10 mouse cellular contexts compared by ENCODE assay signal in genomic region chr2:156666231-156666630, GRCm38 (mm10). TPM values are rescaled to one million over a fixed set of nuclear protein-coding genes. Genes with fewer than 3 reads are reported as not detected.
DNase-seq lines count a peak whose midpoint lies in the region; ATAC-seq lines count a peak whose summit lies in the region.
"Had no signal": no experiment of that assay in that cellular context is flagged by ENCODE, and none has a peak within 500 bp of the region (broad histone marks: within the 10 kb centered on the region; RNA-seq: fewer than 3 reads in every experiment).

No protein-coding gene starts in this region.

- H3K4me2 ChIP-seq in forebrain, embryonic 11.5 days (ENCODE audit: low read depth, low read length, severe bottlenecking): no peak overlapping the region
- no peak overlapping the region for H3K4me2 ChIP-seq in hindbrain, embryonic 12.5 days (replicated peaks)
- H3K4me2 ChIP-seq in intestine, embryonic 15.5 days (replicated peaks): no peak overlapping the region

- 56% methylated on average over 12 of the region's 12 CpGs for WGBS in forebrain, embryonic 11.5 days
- 52% methylated on average over 12 of the region's 12 CpGs for WGBS in forebrain, embryonic 10.5 days
- WGBS in hindbrain, embryonic 12.5 days: 34% methylated on average over 12 of the region's 12 CpGs
- WGBS in intestine, embryonic 15.5 days: 51% methylated on average over 12 of the region's 12 CpGs

- H3K4me1 ChIP-seq in forebrain, embryonic 11.5 days (replicated peaks; ENCODE audit: control insufficient read depth, insufficient read depth, low read length): no peaks in the 10 kb centered on the region
- peaks cover 17% of the 10 kb centered on the region for H3K4me1 ChIP-seq in forebrain, embryonic 10.5 days
- H3K4me1 ChIP-seq in hindbrain, embryonic 12.5 days: peaks cover 26% of the 10 kb centered on the region
- H3K4me1 ChIP-seq in intestine, embryonic 15.5 days (replicated peaks): no peaks in the 10 kb centered on the region

- H3K27ac ChIP-seq in forebrain, embryonic 11.5 days (ENCODE audit: low read depth, low read length): no peak overlapping the region
- no peak overlapping the region for H3K27ac ChIP-seq in forebrain, embryonic 10.5 days
- 0 out of 2 replicates have a peak overlapping the region, but pooled peaks have one; percentile 35 for H3K27ac ChIP-seq in hindbrain, embryonic 12.5 days
- no peak overlapping the region for H3K27ac ChIP-seq in intestine, embryonic 15.5 days
- H3K27ac ChIP-seq: gastrocnemius, adult 2 months had no signal

- no peak overlapping the region for H3K4me3 ChIP-seq in forebrain, embryonic 11.5 days (ENCODE audit: low read depth, low read length)
- H3K4me3 ChIP-seq in forebrain, embryonic 10.5 days: no peak overlapping the region
- H3K4me3 ChIP-seq in hindbrain, embryonic 12.5 days: no peak overlapping the region
- no peak overlapping the region for H3K4me3 ChIP-seq in intestine, embryonic 15.5 days (replicated peaks)
- H3K4me3 ChIP-seq: gastrocnemius, adult 2 months had no signal

- H3K9me3 ChIP-seq in forebrain, embryonic 11.5 days (ENCODE audit: control insufficient read depth, low read length): no peaks in the 10 kb centered on the region
- no peaks in the 10 kb centered on the region for H3K9me3 ChIP-seq in forebrain, embryonic 10.5 days
- no peaks in the 10 kb centered on the region for H3K9me3 ChIP-seq in hindbrain, embryonic 12.5 days (replicated peaks)
- no peaks in the 10 kb centered on the region for H3K9me3 ChIP-seq in intestine, embryonic 15.5 days

- intact Hi-C loops in left cerebral cortex, postnatal 25 days (cut with DNase I): loop anchor here (2.0 to 5.0 kb wide), 2 partner anchors 51 to 85 kb away; no protein-coding TSS in a partner anchor

- no peaks in the 10 kb centered on the region for H3K36me3 ChIP-seq in forebrain, embryonic 11.5 days (ENCODE audit: control insufficient read depth, insufficient read depth, low read length)
- no peaks in the 10 kb centered on the region for H3K36me3 ChIP-seq in forebrain, embryonic 10.5 days (replicated peaks)
- H3K36me3 ChIP-seq in hindbrain, embryonic 12.5 days: no peaks in the 10 kb centered on the region
- H3K36me3 ChIP-seq in intestine, embryonic 15.5 days: no peaks in the 10 kb centered on the region

- ATAC-seq in forebrain, embryonic 11.5 days (replicated peaks; ENCODE audit: low FRiP score): no peak
- peak; percentile 81 for ATAC-seq in hindbrain, embryonic 12.5 days (ENCODE audit: low FRiP score)
- no peak for ATAC-seq in intestine, embryonic 15.5 days

- H3K9ac ChIP-seq in forebrain, embryonic 11.5 days (ENCODE audit: low read length): no peak overlapping the region
- no peak overlapping the region for H3K9ac ChIP-seq in hindbrain, embryonic 12.5 days
- H3K9ac ChIP-seq in intestine, embryonic 15.5 days: no peak overlapping the region

- H3K27me3 ChIP-seq in forebrain, embryonic 11.5 days (ENCODE audit: control insufficient read depth, insufficient read depth, low read length): no peaks in the 10 kb centered on the region
- H3K27me3 ChIP-seq in forebrain, embryonic 10.5 days (ENCODE audit: poor library complexity, severe bottlenecking): 0 out of 2 replicates have a peak, but pooled peaks cover 9% of the 10 kb centered on the region
- H3K27me3 ChIP-seq in hindbrain, embryonic 12.5 days: peaks cover 4% of the 10 kb centered on the region; the same call in 1 of the 2 replicates
- H3K27me3 ChIP-seq in intestine, embryonic 15.5 days (replicated peaks): no peaks in the 10 kb centered on the region

- peak; percentile 55 for DNase-seq in forebrain, embryonic 11.5 days (ENCODE audit: low spot score)
- no peak for DNase-seq in forebrain, embryonic 10.5 days (ENCODE audit: extremely low spot score, low spot score)
- DNase-seq in left cerebral cortex, postnatal 25 days (ENCODE audit: low spot score in 2 of 2): peak; percentile 85 to 97
- DNase-seq in right cerebral cortex, adult 2 months (ENCODE audit: low spot score in 2 of 2): peak; percentile 91
- DNase-seq in adipocyte (ENCODE audit: low spot score): no peak
- no peak for DNase-seq in yolk sac, embryonic 10.5 days (ENCODE audit: low spot score)
- DNase-seq: gastrocnemius, adult 2 months; kidney, postnatal 4 days had no signal

RNA-seq across cellular contexts. Expression of gene Dlgap4, which starts 52.7 kb away (rescaled TPM):
- polyA plus RNA-seq in forebrain, embryonic 11.5 days (2014; fragmentation: Nextera tagmentation; extraction: Ambion mirVana): 140 and 163 TPM in 2 replicates
- 117 and 126 TPM in 2 replicates for polyA plus RNA-seq in forebrain, embryonic 10.5 days (2016; fragmentation: Nextera tagmentation; extraction: Ambion mirVana)
- polyA plus RNA-seq in hindbrain, embryonic 12.5 days (2016; fragmentation: Nextera tagmentation; extraction: Ambion mirVana): 202 and 215 TPM in 2 replicates
- 100 to 1,000 TPM; 223 to 241 TPM for total RNA-seq in left cerebral cortex, postnatal 25 days (2021)
- polyA plus RNA-seq in intestine, embryonic 15.5 days (2015; fragmentation: Nextera tagmentation; extraction: Ambion mirVana): 54.3 and 54.6 TPM in 2 replicates

Comparison
In these comparisons a context has a peak if more than half of its experiments do, and no peak if none do; other contexts are left out.
1. DNase-seq: peak in forebrain, embryonic 11.5 days (single experiment), left cerebral cortex, postnatal 25 days (2 of 2) and right cerebral cortex, adult 2 months (2 of 2); none in forebrain, embryonic 10.5 days (single experiment), adipocyte (single experiment) and yolk sac, embryonic 10.5 days (single experiment).